Mouse (Mus musculus) cerebellum, adult 11-12 months (tissue): ENCODE results near the gene Sec23ip.

ENCODE experiments used
- DNase-seq: peaks from one replicate; pipeline ENCODE4 v3.0.0; 2022

The Sec23ip gene

DNA sequence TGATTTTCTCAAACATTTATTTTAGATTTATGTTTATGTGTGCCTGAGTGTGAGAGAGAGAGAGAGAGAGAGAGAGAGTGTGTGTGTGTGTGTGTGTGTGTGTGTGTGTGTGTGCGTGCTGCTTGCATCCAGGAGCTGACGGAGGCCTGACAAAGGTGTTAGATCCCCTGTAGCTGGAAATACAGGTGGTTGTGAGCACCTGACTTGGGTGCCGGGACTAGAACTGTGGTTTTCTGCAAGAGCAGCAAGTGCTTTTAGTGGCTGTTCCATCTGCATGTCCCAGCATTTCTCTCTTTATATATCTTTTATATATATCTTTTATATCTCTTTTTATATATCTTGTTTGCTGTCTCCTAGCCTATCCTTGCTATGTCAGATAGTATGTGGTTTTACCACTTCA, 37.1 kb downstream of the Sec23ip start:
- no peak for DNase-seq

DNA sequence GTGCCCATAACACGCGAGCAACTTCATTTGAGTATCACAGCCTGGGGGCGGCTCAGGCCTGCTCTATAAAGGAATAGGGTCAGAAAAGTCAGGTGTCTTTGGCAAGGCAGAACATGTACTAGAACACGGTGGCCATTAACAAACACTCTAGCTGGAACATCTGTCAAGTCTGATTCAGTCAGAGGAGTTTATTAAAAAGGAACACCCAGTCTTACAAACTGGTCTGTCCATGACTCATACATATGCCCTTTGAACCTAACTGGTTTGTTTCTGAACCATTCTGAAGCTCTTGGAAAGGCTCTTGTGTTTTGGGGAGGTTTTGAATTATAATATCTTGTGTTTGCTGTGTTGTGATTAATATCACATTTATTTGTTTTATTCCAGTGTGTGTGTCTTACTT, 45.3 kb downstream of the Sec23ip start:
- DNase-seq = no peak

DNA sequence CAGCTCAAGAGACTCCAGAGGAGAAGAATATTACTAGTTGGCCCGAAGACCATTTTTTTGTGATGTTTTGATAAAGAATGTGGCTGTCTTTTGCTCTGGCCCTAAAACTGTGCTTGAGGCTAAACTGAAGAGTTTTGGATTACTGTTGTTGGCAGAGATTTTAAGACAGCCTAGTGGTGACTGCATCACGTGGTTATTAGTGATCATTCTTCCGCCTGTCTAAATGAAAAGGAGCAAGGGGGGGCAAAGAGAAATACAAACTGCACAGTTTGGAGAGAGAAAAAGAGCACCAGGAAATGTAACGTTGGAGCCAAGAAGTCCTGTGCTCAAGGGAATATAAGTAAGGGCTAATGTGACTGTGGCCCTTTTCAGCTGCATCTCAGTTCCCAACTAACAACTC, 48.7 kb downstream of the Sec23ip start:
- no peak for DNase-seq

DNA sequence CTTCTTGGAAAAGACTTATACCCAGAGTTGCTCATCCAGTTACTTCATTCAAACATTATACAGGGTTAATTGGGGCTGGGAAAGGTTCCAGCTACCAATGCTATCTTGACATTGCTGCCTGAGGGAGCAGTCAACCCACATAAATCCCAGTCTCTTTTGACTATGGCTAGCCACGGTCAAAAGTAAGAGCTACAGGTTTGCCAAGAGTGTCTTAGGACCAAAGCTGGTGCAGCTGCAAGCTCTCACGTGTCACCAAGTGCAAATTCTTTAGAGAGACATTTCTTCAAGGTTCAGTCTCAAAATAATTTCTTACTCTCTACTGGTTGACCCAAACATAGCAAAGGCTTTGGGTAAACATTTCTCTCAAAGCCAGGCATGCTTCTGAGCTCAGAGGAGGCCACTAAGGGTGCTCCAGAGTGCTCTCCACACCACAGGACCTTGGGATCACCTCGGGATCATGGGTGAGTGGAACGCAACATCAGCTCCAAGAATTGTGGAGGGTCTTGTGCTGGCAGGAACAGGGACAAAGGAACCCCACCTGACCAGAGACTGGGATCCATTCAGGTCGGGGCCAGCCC, 80.3 kb downstream of the Sec23ip start:
- no peak for DNase-seq

DNA sequence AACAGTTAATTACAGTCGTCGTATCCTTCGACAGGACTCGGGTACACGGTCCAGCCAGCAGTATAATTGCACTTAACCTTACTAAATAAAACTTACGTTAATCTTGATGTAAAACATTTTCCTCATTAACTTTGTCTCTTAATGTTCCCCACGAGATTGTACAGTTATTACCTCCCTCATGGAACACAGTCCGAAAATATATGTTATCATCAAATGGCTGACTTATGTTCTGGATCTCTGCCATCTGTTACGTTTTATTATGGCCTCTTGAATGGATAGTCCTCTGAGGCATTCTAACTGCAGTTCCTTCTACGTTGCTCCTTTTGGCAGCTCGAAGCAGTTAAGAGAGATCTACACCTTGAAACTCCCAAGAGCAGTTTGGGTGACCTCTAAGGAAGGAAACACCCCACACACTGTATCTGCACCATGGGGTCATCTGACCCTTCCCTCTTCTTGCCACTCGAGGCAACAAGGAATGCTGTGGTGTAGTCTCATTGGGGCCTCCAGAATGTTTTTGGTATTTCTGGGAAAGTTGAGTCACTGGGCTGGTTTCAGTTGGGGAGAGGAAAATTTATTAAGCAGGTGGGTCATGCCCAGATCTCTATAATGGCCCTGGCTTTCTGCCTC, 87.8 kb downstream of the Sec23ip start:
- DNase-seq = no peak

DNA sequence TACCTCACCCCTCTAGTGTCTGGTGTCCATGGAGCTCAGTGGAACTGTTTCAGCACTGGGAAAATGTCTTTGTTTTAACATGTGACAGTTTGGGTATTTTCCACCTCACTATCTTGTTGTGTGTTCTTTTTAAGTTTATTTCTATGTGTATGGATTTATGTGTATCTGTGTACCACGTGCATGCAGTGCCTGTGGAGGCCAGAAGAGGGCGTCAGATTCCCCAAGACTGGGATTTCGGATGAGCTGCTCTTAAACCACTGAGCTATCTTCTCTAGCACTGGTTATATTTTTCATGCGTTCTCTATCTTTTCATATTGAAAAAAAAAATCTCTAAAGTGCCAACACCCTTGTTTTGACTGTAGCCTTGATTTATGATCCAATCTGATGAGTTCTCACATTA, 88.5 kb downstream of the Sec23ip start:
- no peak for DNase-seq
